Mouse (Mus musculus) adrenal gland, postnatal 10 days (tissue): Measurements from ENCODE around the gene Ptar1. TPM values are rescaled to one million over a fixed set of nuclear protein-coding genes. Genes with fewer than 3 reads are reported as not detected.
A peak's percentile ranks its signal among the peaks of the same experiment; 100 is the strongest.

Experiments
- DNase-seq: peaks from one replicate; pipeline ENCODE4 v3.0.0; 2021; ENCODE audit warnings: mixed read lengths
- total RNA-seq, 2 experiments: library from RNA; stranded (reverse); gene quantifications; 2 replicates each; pipeline ENCODE4 v1.2.3; 2021

The Ptar1 gene
- total RNA-seq, 2 experiments from 2014 or later: 25.0 to 27.5 TPM

DNA sequence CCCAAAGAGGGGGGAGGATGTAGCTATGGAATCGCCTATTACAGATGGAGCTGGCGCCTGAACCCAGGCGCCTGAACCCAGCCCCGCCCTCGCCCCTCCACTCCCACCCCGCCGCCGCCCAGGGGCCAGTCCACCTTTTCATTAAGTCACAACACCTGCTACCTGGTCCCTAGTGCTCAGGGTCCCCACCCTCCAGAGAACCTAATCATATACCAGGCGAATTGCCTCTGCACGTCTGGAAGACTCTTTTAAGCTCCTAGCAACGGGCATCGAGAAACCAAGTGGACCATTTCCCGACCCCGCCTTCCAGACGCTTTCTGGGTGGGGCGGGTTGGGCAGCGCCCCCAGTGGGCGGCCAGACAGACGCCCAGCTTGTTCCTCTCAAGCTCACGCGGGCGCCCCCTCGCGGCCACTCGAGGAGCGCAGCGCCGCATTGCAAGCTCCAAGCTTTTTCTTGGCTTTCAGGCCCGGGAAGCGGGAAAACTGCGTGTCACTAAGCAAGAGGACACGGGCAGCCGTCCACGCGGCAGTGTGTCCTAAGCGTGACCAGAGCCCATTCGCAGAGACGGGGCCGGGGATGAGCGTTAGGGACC lies 70.8 kb downstream of the Ptar1 start:
- DNase-seq: peak; percentile 97

DNA sequence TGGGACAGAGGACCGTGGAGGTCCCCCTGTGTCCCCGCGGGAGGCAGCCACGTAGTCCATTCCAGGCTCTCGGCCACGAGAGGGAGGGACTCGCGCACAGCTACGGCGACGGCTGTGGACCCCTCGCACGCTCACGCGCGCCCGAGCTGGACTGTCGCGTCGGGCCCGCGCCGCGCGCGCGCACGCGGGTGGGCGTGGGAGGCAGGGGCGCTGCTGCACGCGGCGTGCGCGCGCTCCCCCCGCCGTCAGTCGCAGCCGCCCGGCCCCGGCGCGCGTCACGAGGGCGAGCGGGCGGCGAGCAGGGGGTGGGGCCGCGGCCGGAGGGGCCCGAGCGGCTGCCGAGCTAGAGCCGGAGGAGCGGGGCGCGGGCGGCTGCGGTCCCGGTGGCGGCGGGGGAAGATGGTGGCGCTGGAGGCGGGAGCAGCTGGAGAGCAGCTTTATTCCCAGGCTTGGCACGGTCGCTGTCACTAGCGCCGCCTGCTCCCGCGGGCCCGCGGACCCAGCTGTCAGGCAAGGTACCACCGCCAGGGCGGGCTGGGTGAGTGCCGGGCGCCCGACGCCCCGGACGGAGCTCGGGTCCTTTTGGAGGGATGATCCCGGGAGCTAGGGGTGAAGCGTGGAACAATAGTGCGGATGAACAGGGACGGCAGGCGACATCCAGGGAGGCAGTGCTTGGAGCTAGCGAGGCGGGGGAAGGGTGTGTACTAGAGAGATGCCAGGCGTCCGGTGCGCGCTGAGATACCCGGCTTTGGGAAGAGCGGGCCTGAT lies 71.5 kb downstream of the Ptar1 start, which contains the start of gene Apba1:
Apba1 (plus strand) TSS at position 334 of the 768 bp plus-strand sequence.
- peak; percentile 67 for DNase-seq

DNA sequence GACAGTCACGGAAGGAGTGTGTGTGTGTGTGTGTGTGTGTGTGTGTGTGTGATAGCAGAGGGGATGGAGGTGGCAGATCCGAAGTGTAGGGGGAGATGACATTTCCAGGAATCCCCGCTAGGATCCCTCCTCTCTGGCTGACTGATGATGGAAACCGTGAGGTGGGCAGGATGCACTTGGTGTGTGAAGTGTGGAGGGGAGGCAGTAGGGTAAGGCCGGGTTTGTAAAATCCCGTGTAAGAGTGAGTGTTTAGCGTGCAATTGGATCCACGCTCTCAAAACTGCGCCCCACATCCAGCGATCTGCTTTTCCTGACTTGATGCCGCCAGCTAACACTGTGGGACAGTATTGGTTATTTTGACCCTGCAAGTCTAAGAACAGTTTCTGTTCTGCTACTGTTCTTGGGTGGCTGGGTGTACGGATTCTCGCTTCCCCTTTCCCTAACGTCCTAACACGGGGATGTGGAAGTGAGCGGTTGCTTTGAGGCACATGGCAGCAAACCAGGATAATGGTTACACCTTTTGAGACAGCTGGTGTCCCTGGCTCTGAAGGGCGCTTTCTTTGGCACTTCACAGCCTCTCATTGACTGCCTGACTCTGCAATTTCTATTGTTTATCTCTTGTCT lies 72.2 kb downstream of the Ptar1 start:
- DNase-seq: peak; percentile 5

DNA sequence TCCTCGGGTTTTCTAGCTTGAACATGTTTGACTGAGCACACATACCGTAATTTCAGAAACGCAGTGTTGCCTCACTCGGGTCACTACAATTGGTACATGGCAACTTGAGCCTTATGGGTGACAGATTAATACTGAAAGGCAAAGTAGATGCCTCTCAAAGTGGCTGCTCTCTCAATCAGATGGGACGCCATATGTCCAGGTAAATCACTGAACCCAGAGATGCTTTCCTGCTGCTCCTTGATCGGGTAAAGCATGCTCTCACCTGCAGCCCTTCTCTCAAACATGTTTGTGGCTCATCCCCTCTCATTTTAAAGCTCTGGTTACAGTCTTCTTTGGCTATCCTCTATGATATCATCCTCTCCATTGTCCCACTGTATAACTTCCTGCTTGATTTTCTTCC lies 76.1 kb downstream of the Ptar1 start:
- no peak for DNase-seq

DNA sequence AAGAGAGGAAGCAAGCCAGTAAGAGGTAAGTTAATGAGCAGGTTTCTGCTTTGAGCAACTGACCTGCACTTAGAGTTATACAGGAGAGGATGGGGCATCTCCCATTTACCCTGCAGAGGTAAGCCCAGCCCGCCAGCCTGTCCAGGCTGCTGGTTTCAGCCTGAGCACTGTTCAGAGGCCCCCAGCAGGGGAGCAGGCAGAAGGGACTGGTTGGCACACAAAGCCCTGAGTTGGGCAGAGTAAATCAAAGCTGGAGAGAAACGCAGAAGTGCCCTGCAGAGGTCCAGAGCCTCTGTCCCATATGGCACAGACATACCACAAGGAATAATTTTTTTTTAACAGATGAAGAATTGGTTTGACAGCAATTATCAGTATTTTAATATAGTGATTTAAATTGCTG lies 76.8 kb downstream of the Ptar1 start:
- no peak for DNase-seq

DNA sequence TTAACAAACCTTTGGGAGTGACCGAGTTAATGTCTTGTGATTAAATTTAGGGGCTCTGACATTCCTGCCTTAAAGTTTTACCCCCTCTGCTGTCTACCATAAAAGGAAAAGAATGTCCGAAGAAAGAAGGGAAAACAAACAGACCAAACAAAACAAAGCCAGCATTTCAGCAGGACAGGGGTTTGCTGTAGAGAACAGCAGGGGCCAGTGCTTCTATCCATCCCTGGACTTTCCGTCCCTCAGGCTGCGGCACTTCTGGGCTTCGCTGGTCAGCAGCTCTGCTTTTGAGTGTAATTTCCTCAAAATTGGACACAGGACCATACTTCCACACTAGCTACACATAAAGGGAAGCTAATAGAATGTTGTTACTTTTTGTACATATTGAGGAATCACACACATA lies 81.6 kb downstream of the Ptar1 start:
- DNase-seq: no peak

DNA sequence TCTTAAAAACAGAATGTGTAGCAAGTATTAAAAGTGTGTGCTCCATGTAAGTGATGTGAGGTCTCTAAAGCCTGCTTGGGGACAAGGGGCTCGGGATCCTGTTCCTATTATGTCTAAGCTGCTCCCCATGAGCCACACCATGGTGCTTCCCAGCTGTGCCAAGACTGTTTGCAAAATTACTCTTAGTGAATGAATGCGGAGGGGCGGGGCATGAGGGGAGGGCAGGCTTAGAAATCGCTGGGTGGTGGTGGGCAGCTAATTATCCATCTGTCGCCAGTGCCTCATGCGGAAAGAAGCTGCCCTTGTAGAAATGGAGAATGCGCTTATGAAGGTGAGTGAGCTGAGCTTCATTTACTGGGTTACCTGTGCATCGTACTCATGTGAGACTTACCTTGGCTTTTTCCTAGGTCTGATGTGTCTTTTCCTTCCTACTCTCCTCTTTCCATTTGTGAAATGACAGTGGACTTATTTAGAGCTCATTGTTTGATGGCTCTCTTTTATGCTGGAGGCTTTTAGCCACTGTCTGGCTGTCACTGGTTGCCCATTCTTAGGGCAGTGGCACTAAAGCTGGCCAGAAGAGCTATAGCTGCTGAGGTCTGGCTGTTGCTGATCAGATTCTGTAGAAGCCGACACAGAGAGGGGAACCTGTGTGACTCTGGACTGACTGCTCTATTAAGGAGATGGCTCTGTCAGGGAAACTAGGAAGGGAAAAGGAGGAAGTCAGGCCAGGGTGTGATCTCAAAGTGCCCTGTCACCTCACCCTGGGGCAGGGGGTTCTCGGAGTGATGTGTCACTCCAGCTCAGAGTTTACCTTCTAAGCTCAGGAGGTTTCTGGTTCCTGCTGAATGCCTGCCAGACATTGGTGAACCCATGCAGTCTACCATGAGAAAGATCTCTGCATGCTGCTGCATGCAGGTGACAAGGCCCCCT lies 83.5 kb downstream of the Ptar1 start:
- no peak for DNase-seq

DNA sequence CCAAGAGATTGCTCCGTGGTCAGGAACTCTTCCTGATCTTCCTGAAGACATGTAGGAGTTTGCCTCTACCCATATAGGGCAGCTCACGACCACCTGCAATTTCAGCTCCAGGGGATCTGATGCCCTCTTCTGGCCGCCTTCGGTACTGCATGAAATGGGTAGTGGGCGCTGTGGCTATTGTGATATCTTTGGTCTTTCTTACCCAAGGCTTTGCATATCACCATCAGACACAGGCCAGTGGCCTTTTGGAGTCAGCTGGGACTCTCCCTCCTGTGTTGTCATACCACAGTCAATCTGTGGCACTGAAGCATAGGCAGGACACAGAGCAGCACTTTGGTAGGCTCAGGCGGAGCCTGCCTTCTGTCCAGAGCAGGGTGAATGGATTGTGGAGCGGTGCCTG lies 84.7 kb downstream of the Ptar1 start:
- peak; percentile 16 for DNase-seq

DNA sequence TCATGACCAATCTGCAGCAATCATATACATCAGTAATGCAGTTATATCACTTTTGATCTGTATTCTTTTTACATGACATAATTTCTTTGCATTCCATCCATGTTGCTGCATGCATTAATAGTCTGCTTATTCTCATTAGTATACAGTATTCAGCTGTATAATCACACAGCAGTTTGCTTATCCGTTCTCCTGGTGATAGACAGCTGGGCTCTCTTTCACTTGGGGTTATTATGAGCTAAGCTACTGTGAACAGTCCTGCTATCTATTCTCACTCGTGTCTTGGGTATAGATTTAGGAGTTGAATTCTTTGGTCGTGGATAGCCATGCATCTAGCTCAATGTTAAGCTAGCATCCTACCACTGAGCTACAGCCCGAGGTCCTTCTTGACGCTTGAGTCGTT lies 88.1 kb downstream of the Ptar1 start:
- no peak for DNase-seq

DNA sequence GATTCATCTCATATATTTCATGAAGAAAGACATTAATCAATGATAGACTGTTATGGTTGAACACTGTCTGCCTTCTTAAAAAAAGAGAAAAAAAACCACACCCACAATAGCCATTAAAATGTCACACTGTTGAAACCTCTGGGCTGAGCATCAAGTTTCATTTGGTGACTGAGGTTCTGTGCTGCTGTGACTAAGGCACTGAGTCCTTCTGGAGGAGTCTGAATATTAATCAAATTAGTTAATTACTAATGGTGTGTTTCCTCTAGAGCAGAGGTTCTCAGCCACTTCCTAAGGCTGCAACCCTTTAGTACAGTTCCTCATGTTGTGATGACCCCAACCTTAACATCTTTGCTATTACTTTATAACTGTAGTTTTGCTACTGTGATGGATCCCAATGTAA lies 91.9 kb downstream of the Ptar1 start:
- no peak for DNase-seq

DNA sequence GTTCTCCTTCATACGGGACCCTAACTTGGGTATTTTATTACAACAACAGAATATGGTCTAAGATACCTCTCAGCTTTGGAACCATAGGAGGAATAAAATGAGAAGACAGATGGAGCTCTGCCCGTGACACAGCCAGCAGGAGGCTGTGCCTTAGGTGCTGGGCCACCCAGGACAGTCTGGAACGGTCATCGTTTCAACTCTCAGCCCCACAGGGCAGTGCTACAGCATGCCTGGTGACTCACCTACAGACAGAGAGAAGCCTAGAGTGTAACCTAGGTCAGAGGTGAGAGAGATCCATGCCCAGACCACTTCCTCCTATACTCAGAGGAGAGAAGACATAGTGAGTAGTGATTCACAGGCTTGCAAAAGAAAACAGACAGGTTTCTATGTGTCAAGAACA lies 92.9 kb downstream of the Ptar1 start:
- DNase-seq: no peak

Other genes with a start within 250 kb of the Ptar1 start
- 1 to 10 TPM; 2.2 to 3.7 TPM for gene Mamdc2, start 239.0 kb upstream of the Ptar1 start, total RNA-seq
- gene 1700028P14Rik, start 34.6 kb upstream of the Ptar1 start, total RNA-seq: not detected
- 10 to 100 TPM in 1 of 2 experiments, 1 to 10 TPM in 1; 7.2 to 14.4 TPM for gene Apba1, start 71.5 kb downstream of the Ptar1 start, total RNA-seq